Mouse (Mus musculus): Measurements from ENCODE around the gene Gm44511. TPM values are rescaled to one million over a fixed set of nuclear protein-coding genes. Genes with fewer than 3 reads are reported as not detected.
"Not testable (repeated sequence)": the region's sequence is repeated elsewhere in the genome, so short reads cannot be mapped to it uniquely, and the experiment has no call there.

Gm44511 gene
- total RNA-seq, 4 experiments from 2014 or later = 1.1 TPM; not detected in 3

DNA sequence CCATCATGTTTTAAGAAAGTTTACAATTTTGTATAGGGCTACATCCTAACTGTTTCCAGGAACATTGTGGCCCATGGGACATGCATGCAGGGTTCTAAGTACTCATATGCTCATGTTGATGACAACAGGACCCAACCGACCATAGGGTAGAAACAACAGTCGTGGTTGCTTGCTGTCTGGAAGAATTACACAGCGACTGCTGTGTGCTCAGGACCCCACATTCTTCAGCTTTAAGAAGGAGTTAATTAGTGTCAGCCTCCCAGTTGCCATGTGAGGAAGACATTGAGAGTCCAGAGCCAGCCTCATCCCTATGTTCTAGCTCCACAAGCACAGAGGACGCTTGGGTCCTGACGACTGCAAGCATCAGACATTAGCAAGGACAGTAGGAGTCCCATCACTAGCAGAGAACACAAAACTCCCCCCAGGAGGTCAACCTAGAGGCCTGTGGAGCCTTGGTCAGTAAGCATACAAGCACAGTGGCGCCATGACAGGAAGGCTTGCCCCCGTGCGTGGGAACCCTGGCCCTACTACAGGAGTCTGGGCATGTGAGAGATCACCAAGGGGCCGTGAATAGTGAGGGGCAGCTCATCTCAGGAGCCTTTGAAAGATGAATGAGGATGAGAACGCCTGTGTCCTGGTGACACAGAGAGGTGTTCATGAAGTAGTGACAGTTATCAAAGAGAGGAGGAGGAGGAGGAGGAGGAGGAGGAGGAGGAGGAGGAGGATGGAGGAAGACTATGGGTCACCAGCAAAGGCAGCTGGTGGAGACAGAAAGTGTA lies 63.0 kb downstream of the Gm44511 start:
- DNase-seq (ENCODE audit: low spot score in 2 of 2) = not testable (repeated sequence)

DNA sequence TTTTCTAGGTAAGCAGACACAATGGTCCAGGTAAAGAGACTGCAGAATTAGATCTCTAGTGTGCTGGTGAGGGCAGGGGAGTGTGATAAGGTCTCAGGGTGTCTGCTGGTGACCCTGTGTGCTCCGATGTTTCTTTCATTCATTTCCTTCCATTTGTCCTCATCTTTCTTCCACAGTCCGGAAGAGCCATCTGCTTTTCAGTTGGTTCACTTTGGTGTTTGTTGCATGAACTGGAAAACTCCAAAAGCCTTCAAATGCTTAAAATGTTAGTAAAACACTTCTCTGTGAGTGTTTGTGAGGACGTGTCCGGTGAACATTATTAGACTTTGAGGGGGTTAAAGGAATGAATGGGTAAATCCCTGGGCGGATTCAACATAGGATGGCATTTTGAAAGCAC lies 65.0 kb downstream of the Gm44511 start:
- DNase-seq (ENCODE audit: low spot score in 2 of 2) = no peak

DNA sequence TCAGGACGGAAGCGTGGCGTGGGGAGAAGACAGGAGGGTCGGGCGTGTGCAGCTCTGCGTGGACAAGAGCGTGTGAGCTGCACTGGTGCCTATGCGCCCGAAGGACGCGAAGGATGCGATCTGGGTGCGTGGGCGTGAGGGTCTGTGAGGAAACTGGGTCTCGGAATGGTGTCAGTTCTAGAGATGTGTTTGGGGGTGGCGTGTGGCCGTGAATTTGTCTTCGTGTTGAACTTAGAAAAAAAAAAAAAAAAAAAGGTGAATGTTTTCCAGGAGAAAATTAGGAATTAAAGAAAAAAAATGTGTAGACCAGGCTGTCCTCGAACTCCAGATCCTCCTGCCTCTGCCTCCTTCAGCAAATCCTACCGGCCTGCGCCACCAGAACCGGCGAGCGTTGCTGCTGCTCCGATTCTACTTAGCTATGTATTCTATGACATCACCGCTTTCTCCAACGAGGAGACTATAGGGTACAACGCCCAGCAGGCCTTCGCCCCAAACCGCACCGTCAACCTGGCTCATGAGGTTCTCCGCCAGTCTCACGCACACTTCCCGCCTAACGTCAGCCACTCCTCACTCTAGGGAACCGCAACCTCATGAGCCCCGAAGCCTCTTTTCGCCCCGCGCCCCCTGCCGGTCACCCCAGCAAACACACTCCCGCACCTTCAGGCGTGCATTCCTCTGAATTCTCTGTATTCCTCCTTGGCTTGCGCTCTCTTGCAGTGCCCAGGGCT lies 65.5 kb downstream of the Gm44511 start:
- DNase-seq (ENCODE audit: low spot score in 2 of 2) = peak; percentile 88 to 95

DNA sequence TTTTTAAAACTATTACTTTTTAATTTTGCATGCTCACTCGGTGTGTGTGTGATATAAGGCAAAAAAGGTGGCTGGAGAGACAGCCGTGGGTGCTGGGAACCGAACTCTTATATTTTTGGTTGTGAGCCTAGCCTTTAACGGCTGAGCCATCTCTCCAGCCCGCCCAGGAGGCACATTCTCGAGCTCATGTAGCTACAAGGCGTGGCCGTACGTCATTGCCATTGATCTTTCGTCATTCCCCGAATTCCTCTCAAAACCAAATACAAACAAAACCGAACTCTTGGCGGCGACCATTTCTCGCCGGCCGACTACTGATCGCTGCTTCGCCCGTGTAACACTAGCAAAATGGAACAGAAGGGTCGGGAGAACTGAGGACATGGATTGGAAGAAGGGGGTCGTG lies 66.1 kb downstream of the Gm44511 start:
- DNase-seq (ENCODE audit: low spot score in 2 of 2) = peak; percentile 91 to 98

DNA sequence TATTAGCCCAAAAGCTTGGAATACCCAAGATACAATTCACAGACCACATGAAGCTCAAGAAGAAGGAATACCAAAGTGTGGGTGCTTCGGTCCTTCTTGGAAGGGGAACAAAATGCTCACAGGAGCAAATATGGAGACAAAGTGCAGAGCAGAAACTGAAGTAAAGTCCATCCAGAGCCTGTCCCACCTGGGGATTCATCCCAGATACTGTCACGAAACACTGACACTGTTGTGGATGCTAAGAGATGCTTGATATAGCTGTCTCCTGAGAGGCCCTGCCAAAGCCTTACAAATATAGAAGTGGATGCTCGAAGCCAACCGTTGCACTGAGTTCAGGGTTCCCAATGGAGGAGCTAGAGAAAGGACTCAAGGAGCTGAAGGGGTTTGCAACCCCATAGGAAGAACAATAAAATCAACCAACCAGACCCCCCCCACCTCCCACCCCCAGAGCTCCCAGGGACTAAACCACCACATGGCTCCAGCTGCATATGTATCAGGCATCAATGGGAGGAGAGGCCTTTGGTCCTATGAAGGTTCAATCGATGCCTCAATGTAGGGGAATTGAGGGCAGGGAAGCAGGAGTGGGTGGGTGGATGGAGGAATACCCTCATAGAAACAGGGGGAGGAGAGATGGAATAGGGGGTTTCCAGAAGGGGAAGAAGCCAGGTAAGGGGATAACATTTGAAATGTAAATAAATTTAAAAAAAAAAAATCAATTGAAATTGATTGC lies 66.7 kb downstream of the Gm44511 start:
- DNase-seq (ENCODE audit: low spot score in 2 of 2) = no peak

DNA sequence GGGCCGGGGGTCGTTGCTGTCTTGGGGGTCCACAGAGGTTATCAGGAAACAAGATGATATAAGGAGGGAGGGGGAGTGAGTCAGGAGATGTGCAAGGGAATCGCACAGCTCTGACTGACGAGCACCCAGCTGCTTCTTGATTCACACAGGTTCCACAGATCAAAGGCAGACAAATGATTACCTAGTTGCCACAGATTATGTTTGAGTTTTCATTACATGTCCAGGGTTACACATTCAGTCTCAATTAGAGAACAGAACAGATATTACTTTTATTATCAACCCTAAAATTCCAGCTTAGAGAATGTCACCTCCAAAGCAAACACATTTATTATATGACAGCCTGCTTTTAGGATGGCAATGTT lies 70.7 kb downstream of the Gm44511 start:
- DNase-seq (ENCODE audit: low spot score in 2 of 2) = not testable (repeated sequence)

DNA sequence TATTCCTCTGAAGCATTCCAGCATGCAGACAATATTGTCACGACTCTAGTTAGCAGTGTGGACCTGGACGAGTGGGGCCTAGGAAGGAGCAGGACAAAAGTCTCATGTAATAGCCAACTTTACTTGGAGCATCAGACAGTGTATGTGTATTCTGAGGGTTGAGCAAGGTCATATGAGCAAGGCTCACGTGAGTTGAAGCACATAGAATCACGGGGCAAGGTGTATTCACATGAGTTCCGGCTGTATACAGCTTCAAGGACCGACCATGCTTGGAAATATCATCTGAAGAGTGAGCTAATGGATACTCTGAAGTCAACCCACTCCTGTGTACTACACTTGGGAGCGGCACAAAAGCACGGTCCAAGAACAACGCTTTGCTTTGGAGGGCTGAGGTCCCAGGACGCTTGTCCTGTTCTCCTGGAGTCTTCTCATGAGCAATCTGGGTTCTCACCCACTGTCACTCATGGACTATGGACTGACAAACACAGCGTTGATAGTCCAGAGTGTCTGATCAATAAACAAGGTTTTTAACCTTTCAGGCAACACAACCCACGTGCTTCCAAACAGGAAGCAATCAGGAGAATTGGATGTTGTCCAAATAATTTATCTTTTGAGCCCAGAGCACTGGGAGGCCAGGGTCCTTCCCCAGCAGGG lies 71.2 kb downstream of the Gm44511 start:
- DNase-seq (ENCODE audit: low spot score in 2 of 2) = not testable (repeated sequence)

DNA sequence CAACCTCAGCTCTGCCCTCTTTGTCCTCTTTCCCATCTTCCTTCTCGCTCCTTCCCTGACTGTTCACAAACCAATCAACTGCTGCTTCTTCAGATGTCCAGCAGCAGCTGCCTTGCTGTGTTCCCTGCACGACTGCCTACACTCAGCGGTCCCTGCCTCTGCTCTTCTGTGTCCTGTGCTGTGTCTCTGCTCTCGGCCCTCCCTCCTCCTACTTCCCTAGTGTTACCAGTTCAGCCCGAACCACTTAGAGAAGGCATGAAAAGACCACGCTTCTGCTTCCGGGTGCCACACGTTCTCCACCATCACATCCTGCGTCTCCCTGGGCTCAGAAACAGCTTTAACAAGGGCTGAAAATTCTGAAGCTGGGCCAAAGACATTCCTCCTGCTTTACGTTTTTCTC lies 71.8 kb downstream of the Gm44511 start:
- DNase-seq (ENCODE audit: low spot score in 2 of 2) = not testable (repeated sequence)

DNA sequence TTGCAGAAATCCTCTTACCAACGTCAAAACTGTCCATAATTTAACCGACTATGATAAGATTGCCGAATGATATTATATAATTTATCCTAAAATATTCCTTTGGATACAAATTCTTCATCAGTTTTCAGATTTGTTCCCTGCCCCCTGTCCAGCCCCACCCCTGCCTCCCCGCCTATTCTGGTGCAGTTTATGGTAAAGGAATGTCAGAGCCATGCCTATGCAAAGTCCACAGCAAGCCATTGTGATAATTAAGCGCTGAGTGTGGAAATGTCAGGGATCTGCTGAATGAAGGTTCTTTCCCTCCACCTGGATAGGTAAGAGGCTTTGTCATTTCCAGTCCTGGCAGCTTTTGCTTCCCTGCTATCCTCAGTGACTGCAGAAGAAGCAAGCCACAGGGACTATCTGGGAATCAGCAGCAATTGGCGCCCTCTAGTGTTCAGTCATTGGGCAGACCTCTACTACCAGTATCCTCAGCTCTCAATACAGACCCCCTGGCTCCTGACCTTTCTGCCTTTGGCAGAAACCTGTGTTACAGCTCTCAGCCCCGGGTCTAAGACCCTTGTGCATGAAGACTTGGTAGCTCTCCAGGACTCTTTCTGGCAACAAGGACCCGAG lies 72.4 kb downstream of the Gm44511 start:
- peak; percentile 85 to 90 for DNase-seq (ENCODE audit: low spot score in 2 of 2)

DNA sequence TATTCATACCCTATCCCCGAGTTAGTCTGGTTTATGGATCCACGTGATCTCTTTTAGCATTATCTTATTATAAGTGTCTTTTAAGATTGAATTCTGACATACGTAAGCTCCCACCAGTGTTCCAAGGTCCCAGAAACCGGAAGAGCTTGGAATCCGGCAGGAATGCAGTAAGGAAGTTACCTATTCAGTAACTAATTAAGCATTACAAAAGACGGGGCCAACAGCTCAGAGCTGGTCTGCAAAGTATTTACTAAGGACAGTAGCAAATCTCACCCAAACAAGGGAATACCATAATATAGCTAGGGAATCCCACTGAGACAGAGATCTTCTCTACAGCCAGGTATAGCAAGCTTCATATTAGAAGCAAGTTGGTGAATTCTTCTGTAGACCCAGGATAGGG lies 79.1 kb downstream of the Gm44511 start:
- DNase-seq (ENCODE audit: low spot score in 2 of 2) = not testable (repeated sequence)

DNA sequence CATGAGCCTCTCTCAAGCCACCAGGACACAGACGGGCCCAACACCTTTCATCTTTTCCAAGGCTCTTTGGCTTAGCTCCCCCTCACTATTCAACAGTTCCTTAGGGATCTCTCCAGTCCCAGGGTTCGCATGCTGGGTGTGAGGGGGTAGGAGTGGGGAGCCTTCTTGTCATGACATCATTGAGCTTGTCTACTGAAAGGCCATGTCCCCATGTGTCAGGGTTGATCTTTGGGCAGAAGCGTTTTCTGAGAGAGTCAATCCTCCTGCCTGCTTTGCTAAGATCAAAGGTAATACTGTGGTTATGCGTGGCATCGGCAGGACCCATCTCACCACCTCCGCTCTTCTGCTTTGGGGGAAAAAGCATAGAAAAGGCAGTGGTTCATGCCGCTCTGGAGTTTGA lies 88.7 kb downstream of the Gm44511 start:
- DNase-seq (ENCODE audit: low spot score in 2 of 2) = no peak

DNA sequence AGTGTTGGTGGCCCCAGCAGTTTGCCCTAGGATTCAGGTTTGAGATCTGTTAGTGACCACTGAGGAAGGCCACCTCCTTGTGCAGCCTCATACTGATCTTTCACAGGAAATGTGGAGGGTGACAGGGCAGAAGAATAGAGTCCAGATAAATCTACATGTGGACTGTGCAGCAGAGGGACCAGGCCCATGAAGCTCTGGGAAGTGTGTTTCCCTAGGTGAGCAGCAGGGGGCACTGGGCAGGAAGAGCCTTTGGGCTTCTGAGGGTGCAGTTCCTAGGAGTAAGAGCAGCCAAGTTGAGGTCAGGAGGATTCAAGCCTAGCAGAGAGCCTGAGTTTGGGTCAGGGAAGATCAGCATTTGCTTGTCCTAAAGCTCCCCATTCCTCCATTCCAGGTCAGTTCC lies 90.0 kb downstream of the Gm44511 start:
- no peak for DNase-seq (ENCODE audit: low spot score in 2 of 2)

DNA sequence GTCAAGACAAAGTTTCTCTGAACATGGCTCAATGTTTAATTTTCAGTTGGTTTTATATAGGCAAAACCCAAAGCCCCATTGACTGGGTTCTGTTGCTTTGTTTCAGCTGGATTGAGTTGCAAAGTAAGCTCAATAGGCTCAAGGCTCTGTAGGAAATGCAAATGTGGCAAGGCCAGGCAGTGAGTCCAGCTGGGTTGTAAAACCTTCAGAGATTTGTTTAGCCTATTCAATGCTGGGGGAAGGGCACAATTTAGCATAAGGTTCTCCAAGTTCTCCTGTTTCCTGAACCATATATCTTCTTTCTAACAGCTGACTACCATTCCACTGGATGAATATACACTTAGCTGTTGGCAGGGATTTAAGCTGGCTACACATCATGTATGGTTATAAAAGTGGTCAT lies 91.2 kb downstream of the Gm44511 start:
- DNase-seq (ENCODE audit: low spot score in 2 of 2) = no peak

DNA sequence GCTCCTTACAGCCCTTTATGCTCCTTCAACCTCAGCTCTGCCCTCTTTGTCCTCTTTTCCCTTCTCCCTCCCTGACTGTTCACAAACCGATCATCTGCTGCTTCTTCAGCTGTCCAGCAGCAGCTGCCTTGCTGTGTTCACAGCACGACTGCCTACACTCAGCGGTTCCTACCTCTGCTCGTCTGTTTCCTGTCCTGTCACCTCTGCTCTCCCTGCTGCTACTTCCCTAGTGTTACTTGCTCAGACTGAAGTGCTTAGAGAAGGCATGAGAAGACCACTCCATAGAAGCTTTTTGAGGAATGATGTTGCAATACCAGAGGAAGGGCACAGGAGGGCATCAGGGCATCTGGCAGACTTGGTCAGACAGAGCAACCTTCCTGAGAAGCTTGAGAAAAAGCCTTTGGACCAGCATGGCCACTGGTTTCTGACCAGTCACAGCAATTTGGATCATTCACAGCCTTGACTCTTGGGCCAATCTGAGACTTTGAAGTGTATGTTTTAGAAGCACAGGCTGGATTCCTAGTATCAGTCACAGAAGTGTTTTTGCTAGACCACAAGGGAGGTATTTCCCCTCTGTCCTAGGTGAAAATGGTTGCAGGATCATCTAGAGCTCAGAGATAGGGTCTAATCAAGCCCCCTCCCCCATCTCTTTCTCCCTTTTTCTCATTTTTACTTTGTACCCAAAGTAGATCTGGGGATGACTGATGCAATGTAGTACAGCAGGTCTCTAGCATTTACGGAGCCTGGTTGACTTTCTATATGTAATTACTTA lies 92.0 kb downstream of the Gm44511 start:
- DNase-seq (ENCODE audit: low spot score in 2 of 2) = no peak

DNA sequence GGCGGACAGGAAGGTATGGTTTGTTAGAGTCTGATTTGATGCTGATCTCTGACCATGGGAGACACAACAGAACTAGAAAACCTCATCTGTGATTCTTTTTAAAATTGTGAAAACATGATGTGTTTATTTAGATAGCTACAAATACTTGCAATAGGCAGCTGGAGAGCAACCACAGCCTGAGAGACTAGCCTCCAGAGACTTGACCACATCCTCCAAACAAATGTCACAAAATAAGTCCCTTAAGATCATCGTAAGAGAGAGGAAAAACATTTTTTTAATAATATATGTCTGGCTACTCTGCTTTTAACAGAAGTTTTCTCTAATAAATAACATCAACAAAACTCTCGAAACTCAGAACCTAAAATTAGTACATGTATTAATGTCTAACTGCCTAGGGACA lies 94.1 kb downstream of the Gm44511 start:
- no peak for DNase-seq (ENCODE audit: low spot score in 2 of 2)

Other genes with a start within 250 kb of the Gm44511 start
- 10 to 100 TPM in 2 of 4 experiments, 1 to 10 TPM in 2; 7.2 to 13.6 (median 10.1) TPM for gene A2ml1, start 244.7 kb downstream of the Gm44511 start, total RNA-seq (2022)
- not detected for gene Klrb1a, start 202.8 kb downstream of the Gm44511 start, total RNA-seq (2022)
- not detected for gene Clec2h, start 163.9 kb downstream of the Gm44511 start, total RNA-seq (2022)
- gene Klrb1, start 103.3 kb downstream of the Gm44511 start, total RNA-seq (2022) = under 1 TPM in 2 of 4 experiments, not detected in 2; 0.52 to 0.66 TPM
- gene Klrb1c, start 37.1 kb downstream of the Gm44511 start, total RNA-seq (2022) = under 1 TPM in 2 of 4 experiments, not detected in 2; 0.12 to 0.25 TPM
- 1 to 10 TPM in 1 of 4 experiments, under 1 TPM in 1, not detected in 2; 0.40 to 1.3 TPM for gene Klrb1b, start within 50 bp of the Gm44511 start, total RNA-seq (2022)
- not detected for gene Clec2i, start 61.3 kb upstream of the Gm44511 start, total RNA-seq (2022)
- 1 to 10 TPM; 2.0 to 2.9 (median 2.1) TPM for gene BC035044, start 64.8 kb upstream of the Gm44511 start, total RNA-seq (2022)
- 1 to 10 TPM in 1 of 4 experiments, under 1 TPM in 1, not detected in 2; 0.69 to 1.0 TPM for gene Clec2g, start 108.1 kb upstream of the Gm44511 start, total RNA-seq (2022)
- gene Klrb1f, start 219.6 kb upstream of the Gm44511 start, total RNA-seq (2022) = not detected